Mouse (Mus musculus): ENCODE measurements around the gene Olfr695. TPM values are rescaled to one million over a fixed set of nuclear protein-coding genes. Genes with fewer than 3 reads are reported as not detected.

The Olfr695 gene
- polyA plus RNA-seq, 1 experiment = not detected

DNA sequence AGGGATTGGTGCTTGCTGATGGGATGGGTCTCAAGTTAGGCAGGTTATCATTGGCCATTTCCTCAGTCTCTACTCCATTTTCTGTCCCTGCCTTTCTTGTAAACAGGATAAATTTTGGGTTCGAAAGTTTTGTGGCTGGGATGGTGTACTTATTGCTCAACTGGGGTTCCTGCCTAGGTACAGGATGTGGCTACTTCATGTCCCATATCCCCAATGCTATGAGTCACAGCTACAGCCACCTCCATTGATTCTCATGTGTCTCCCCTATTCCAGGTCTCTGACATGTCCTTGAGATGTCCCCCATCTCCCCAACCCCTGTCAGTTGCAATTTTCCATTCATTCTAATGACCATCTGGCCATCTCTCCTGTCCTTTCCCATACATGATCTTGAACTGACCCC is 19.3 kb downstream of the Olfr695 start:
- H3K27ac ChIP-seq (ENCODE audit: insufficient read depth, low read depth, low read length) = no peak overlapping the region
- TF ChIP-seq POLR2A (IDR thresholded peaks at IDR 0.05; ENCODE audit: insufficient read depth, low read depth, low read length) = no peak
- TF ChIP-seq CTCF (IDR thresholded peaks at IDR 0.05; ENCODE audit: insufficient read depth, low read depth, low read length) = no peak
- no peak overlapping the region for H3K4me3 ChIP-seq (ENCODE audit: insufficient read depth, low read depth, low read length)
- WGBS = 79% methylated on average over 1 of the region's 1 CpGs
- H3K4me1 ChIP-seq (ENCODE audit: control insufficient read depth, insufficient read depth, low read length) = no peaks in the 10 kb centered on the region

DNA sequence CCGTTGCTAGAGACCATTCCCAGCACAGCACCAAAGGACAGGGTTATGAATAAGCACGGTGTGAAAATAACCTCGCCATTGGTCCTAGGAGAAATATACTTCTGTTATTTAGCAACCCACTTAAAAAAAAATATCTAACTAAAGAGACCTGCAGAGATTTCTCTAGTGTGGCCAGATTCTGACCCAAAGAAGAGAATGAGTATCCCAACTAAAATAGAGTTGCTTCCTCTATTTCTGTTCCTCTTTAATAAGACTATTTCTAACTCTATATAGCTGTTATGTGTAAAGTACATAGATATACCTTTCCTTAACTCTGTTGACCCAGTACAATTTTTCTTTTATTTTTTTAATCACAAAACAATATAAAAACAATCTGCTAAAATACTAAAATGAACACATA is 23.2 kb downstream of the Olfr695 start:
- H3K4me3 ChIP-seq (ENCODE audit: insufficient read depth, low read depth, low read length) = no peak overlapping the region
- no peaks in the 10 kb centered on the region for H3K4me1 ChIP-seq (ENCODE audit: control insufficient read depth, insufficient read depth, low read length)
- TF ChIP-seq CTCF (IDR thresholded peaks at IDR 0.05; ENCODE audit: insufficient read depth, low read depth, low read length) (no peak), POLR2A (IDR thresholded peaks at IDR 0.05; ENCODE audit: insufficient read depth, low read depth, low read length) (no peak)
- no peak overlapping the region for H3K27ac ChIP-seq (ENCODE audit: insufficient read depth, low read depth, low read length)
- 83% methylated on average over 3 of the region's 3 CpGs for WGBS

- H3K4me1 ChIP-seq (ENCODE audit: control insufficient read depth, insufficient read depth, low read length) = no peaks in the 10 kb centered on the region
- H3K27ac ChIP-seq (ENCODE audit: insufficient read depth, low read depth, low read length) = no peak within 1 kb of the TSS
- WGBS = 85% methylated on average over 1 of the region's 1 CpGs
- H3K4me3 ChIP-seq (ENCODE audit: insufficient read depth, low read depth, low read length) = no peak within 1 kb of the TSS
- TF ChIP-seq POLR2A (IDR thresholded peaks at IDR 0.05; ENCODE audit: insufficient read depth, low read depth, low read length) (no peak), CTCF (IDR thresholded peaks at IDR 0.05; ENCODE audit: insufficient read depth, low read depth, low read length) (no peak)
These were observed 24.5 kb downstream of the Olfr695 start, which contains the start of gene Olfr694 for GRCm38 (mm10) chr7:106691714-106692113. TSS of gene Olfr694 (minus strand) at chr7:106691814.

GRCm38 (mm10) chr7:106685382-106685781 is 30.8 kb downstream of the Olfr695 start:
- Histone ChIP-seq H3K4me3 (ENCODE audit: insufficient read depth, low read depth, low read length) (no peak overlapping the region), H3K27ac (ENCODE audit: insufficient read depth, low read depth, low read length) (no peak overlapping the region), H3K4me1 (ENCODE audit: control insufficient read depth, insufficient read depth, low read length) (no peaks in the 10 kb centered on the region)
- TF ChIP-seq CTCF (IDR thresholded peaks at IDR 0.05; ENCODE audit: insufficient read depth, low read depth, low read length) (no peak), POLR2A (IDR thresholded peaks at IDR 0.05; ENCODE audit: insufficient read depth, low read depth, low read length) (no peak)
- 87% methylated on average over 2 of the region's 2 CpGs for WGBS

DNA sequence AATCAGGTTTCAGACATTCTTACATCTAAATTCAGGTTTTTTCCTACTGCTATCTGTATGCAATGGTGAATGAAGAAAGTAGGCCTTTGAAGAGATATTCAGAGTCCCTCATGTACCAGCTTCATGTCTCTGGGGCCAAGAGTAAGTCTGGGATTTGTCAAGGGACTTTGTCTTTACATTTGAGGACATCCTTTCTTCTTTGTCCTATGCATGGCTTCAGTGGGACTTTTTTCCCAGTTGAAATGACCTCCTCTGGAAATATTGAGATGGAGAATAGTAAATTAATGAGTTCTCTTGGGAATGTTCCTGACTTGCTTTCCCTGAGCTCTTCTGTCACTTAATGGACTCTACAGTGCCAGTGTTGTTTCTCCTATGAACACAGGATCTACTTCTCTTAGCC is 35.7 kb downstream of the Olfr695 start, which contains the start of gene Olfr693:
Gene Olfr693, minus strand, starts transcription at position 101 of the 400 bp plus-strand sequence.
- H3K27ac ChIP-seq (ENCODE audit: insufficient read depth, low read depth, low read length) = no peak within 1 kb of the TSS
- H3K4me3 ChIP-seq (ENCODE audit: insufficient read depth, low read depth, low read length) = no peak within 1 kb of the TSS
- H3K4me1 ChIP-seq (ENCODE audit: control insufficient read depth, insufficient read depth, low read length) = no peaks in the 10 kb centered on the region
- no peak for TF ChIP-seq POLR2A (IDR thresholded peaks at IDR 0.05; ENCODE audit: insufficient read depth, low read depth, low read length)
- TF ChIP-seq CTCF (IDR thresholded peaks at IDR 0.05; ENCODE audit: insufficient read depth, low read depth, low read length) = no peak

Other genes with a start within 250 kb of the Olfr695 start
- gene Olfr693, start 35.8 kb downstream of the Olfr695 start, polyA plus RNA-seq (2012; ENCODE audit: insufficient read depth, insufficient read length, low replicate concordance, missing spikeins) = not detected in 2 replicates
- not detected in 2 replicates for gene Olfr694, start 24.6 kb downstream of the Olfr695 start, polyA plus RNA-seq (2012; ENCODE audit: insufficient read depth, insufficient read length, low replicate concordance, missing spikeins)
- not detected in 2 replicates for gene Olfr697, start 26.0 kb upstream of the Olfr695 start, polyA plus RNA-seq (2012; ENCODE audit: insufficient read depth, insufficient read length, low replicate concordance, missing spikeins)
- not detected in 2 replicates for gene Olfr698, start 39.0 kb upstream of the Olfr695 start, polyA plus RNA-seq (2012; ENCODE audit: insufficient read depth, insufficient read length, low replicate concordance, missing spikeins)
- gene Olfr699, start 76.8 kb upstream of the Olfr695 start, polyA plus RNA-seq (2012; ENCODE audit: insufficient read depth, insufficient read length, low replicate concordance, missing spikeins) = not detected in 2 replicates
- gene Olfr700, start 92.4 kb upstream of the Olfr695 start, polyA plus RNA-seq (2012; ENCODE audit: insufficient read depth, insufficient read length, low replicate concordance, missing spikeins) = not detected in 2 replicates
- not detected in 2 replicates for gene Olfr701, start 97.7 kb upstream of the Olfr695 start, polyA plus RNA-seq (2012; ENCODE audit: insufficient read depth, insufficient read length, low replicate concordance, missing spikeins)
- not detected in 2 replicates for gene Olfr702, start 117.5 kb upstream of the Olfr695 start, polyA plus RNA-seq (2012; ENCODE audit: insufficient read depth, insufficient read length, low replicate concordance, missing spikeins)
- gene Olfr703, start 127.0 kb upstream of the Olfr695 start, polyA plus RNA-seq (2012; ENCODE audit: insufficient read depth, insufficient read length, low replicate concordance, missing spikeins) = not detected in 2 replicates
- not detected in 2 replicates for gene Olfr704, start 146.8 kb upstream of the Olfr695 start, polyA plus RNA-seq (2012; ENCODE audit: insufficient read depth, insufficient read length, low replicate concordance, missing spikeins)
- gene Olfr705, start 160.5 kb upstream of the Olfr695 start, polyA plus RNA-seq (2012; ENCODE audit: insufficient read depth, insufficient read length, low replicate concordance, missing spikeins) = not detected in 2 replicates
- not detected in 2 replicates for gene Olfr706, start 171.8 kb upstream of the Olfr695 start, polyA plus RNA-seq (2012; ENCODE audit: insufficient read depth, insufficient read length, low replicate concordance, missing spikeins)
- gene Olfr707, start 184.8 kb upstream of the Olfr695 start, polyA plus RNA-seq (2012; ENCODE audit: insufficient read depth, insufficient read length, low replicate concordance, missing spikeins) = not detected in 2 replicates
- gene Olfr1532-ps1, start 191.6 kb upstream of the Olfr695 start, polyA plus RNA-seq (2012; ENCODE audit: insufficient read depth, insufficient read length, low replicate concordance, missing spikeins) = not detected in 2 replicates
- gene Olfr709-ps1, start 215.8 kb upstream of the Olfr695 start, polyA plus RNA-seq (2012; ENCODE audit: insufficient read depth, insufficient read length, low replicate concordance, missing spikeins) = not detected in 2 replicates
- not detected in 2 replicates for gene Olfr710, start 231.9 kb upstream of the Olfr695 start, polyA plus RNA-seq (2012; ENCODE audit: insufficient read depth, insufficient read length, low replicate concordance, missing spikeins)
- gene Olfr6, start 247.5 kb upstream of the Olfr695 start, polyA plus RNA-seq (2012; ENCODE audit: insufficient read depth, insufficient read length, low replicate concordance, missing spikeins) = not detected in 2 replicates